Mouse (Mus musculus): ENCODE measurements around the gene Cttnbp2.

Gene Cttnbp2

DNA sequence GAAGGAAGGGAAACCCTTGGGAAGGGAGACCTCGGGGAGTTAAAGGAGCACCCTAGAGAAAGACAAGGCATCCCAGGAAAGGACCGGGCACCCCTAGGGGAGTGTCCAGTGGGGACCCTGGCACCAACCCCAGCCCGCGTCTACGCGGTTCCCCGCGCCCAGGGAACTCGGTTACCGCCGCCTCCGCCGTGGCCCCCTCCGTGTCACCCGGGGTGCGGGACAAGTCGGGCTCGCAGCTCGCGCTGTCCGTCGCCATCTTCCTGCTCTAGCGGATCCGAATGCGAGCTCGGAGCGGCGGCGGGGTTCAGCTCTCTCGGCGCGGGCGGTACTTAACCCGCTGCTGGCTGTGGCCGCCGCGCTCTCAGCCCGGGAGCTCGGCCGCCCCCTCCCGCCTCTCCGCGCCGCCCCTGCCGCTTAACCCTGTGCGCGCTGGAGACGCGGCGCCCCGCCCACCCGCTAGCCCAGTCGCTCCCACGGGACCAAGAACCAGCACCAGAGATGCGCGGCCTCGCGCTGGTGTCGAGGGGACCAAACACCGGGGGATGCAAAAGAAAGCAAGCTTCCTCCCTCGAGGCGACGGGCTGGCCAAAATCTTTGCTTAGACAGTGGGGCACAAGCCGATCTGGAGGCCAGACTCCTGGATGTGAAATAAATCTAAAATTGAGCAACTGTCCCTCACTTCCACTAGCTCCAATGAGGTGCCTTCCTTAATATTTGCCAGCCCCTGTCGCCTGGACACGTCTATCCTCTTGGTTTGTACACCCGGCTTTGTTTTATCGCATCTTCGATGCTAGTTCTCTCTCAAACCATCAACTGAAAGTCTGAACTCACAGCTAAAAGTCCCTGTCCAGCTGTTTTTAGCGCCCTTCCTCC is at the start of gene Cttnbp2:
Gene Cttnbp2, minus strand, starts transcription at position 364 of the 873 bp plus-strand sequence.
- DNase-seq = peak; percentile 68

DNA sequence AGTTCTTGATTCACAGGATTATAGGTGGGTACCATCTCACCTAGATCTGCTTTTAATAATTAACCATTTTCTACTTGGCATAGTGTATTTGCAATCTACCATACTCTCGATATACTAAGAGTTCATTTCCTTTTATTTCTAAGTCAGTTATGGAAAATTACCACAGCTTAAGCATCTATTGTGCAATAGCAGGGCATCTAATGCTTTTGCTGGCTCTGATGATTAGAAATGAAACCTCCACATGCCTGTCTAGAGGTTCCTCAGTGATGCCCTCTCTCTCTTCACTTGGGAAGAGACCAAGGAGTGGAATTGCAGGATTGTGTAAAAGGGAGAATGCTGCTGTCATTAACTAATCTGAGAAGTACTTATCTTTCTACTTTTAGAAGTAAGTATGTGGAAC is 44.4 kb upstream of the Cttnbp2 start:
- DNase-seq = no peak

DNA sequence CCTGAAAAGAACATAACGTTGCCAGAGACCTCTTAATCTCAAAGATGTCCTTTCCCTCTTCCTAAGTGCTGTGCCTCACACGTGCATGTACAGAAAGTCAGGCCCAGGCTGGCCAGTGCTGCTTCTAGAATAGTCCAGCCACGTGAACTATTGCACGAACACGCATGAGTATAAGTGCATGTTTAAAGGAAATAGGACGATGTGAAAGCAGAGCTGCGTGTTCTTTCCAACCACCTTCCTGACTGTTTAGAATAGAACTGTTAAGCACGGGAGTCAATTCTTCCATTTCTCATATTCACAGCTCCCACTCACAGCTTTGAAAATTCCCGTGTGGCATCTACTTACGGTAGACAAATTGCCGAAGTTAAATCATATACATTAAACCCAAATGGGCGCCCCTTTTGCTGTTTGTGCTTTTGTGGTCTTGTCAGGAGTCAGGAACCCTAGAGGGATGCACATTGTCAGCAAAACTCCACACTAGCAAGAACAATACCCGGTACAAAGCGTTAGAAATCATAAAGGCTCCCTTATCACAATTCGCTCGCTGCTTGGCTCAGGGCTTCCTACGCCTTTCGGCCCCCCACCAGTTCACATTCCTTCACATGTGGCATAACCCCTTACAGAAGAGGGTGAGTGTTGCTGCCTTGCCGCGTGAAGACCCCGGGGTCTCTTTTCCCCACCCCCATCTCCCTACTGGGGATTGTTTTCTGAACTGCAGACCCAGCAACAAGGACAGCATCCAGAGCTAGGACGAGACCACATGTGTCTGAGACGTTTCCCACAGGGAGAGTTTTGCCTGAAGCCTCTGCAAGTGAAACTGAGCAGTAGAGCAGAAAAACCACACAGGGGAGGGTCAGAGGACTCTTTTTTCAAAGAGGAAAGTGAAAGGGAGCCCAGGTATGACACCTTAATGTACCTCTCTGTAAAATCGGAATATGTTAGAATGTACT is 33.1 kb upstream of the Cttnbp2 start:
- DNase-seq = no peak

DNA sequence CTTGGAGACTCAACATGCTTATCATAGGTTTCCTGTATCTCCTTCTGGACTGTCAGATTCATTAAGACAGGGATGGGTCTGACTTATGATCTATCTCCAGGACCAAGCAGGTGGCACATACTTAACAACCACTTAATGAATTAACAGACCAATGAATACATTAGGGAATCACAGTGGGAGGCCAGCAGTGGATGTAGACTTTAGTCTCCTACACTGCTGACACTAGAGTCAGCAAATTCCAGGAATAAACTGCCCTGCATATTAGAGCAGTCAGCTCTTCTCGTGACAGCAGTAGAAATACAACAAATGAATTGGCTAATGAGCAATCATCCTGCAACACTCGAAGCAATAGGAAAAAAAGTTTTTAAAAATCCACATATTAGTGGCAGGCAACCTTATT is 29.2 kb upstream of the Cttnbp2 start:
- no peak for DNase-seq

DNA sequence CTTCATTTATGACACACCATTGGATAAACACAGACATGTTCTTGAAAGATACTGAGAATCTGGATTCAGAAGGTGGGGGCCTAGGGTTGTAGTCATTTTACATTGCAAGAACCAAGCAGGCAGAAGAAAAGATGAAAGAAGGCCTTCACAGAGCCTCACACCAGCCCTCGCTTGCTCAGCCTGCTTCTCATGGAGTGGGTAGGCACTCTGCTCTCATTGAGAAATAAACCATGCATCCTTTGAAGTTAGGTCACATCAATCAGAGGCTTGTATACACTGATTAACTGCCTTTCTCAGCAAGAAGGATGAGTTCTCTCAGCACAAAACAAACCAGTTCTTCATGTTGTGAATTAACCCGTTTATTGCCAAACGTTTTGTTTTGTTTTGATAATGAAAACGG is 25.8 kb upstream of the Cttnbp2 start:
- no peak for DNase-seq

DNA sequence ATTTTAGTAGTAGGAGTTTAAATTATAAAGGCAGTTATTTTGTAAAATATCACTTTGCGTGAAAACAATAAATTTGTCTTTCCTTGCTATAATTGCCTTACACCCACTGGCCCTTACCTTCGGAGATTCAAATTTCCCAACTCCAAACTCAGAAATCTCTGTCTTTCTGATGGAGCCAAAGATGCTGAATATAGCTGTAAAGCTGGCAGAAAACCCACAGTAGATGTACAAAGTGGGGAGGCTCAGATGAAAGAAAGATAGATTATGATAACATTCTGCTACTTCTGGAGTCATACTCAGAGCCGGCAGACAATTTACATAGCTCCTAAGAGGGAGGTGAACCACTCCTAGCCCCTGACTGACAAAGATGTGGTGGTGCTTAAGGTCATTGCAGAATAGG is 15.8 kb upstream of the Cttnbp2 start:
- DNase-seq = no peak

DNA sequence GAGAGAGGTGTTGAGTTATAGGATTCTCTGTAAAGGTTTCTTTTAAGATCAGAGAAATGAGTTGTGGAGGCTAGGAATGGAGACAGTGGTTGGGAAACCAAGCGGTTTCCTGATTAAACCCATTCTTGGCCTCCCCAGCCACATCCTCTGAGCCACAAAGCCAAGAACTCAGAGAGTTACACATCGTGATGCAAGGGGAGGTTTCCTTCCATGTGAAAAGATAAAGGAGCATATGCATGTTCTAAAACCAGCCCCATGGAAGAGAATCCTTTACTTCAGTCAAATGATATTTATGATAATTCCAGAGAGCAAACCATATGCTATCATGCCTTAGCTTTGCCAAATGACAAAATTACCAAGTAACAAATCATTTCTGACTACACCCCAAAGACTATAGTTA is 3.0 kb upstream of the Cttnbp2 start:
- no peak for DNase-seq

DNA sequence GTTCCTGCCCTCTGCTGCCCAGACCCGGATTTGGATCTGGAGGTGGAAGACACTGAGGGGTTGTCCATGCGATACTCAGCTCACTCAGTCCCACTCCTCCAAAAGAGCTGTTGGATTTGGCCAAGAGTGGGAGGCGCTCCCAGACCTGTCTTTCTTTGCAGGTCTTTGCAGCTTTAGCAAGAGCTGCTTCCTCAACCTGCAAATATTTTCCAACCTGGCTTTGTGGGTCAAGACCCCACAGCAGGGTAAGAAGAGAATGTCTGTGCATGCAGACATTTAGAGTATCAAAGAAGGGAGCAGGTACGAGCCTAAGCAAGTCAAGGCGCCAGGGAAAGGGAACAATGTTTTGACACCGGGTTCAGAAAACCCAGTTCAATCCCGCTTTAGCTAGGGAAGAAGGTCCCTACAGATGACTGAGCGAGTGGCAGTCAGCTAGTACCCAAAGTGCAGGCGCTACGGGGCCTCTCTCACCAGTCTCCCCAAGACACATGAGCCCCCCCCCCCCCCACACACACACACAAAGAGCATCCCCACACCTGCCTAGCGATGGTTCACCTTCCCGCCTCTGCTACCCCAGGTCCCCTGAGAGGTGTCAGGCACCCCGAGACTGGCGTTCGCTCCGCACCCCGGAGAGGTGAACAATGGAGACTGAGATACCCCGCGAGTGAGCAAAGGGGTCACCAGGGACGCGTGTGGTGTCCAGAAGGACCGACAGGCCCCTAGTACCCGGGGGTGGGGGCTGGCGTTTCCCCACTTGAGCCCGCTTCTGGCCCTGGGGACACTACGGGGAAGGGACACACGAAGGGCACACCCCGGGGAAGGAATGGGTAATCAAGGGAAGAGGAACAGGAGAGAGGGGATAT is 801 bp downstream of the Cttnbp2 start:
- peak; percentile 34 for DNase-seq

DNA sequence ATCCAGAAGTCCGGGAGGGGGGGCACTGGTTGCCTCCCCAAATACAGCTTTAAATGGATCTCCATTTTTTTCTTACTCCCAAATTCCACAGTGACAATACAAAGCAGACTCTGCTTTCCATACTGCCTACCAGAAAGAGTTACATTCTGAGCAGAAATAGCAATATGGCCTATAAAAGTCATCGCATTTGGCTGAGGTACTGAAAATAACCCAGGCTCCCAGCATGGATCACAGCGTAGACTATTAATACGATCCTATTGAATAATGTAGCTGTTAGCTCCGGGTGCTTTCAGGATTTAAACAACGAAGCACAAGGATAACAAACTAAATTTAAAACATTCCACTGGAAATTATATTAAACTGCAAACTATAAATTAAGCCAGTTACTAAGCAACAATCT is 2.8 kb downstream of the Cttnbp2 start:
- no peak for DNase-seq

DNA sequence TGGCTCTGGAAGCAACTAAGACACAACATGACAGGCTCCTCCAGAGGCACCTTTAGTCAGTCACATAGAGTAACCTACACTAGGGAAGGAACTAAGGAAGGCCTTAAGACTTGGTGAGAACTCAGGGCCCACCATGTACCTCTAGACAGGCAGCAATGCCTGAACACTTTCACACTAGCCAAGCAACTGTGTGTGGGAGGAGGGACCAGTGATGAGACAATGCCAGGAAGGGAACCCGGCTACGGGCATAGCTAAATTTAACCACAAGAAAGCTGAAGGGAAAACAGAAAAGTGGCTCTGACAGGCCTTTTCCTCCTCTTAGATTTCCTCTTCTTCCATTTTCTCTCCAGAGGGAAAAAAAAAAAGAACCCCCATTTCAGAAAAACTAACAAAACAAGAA is 6.6 kb downstream of the Cttnbp2 start:
- no peak for DNase-seq

DNA sequence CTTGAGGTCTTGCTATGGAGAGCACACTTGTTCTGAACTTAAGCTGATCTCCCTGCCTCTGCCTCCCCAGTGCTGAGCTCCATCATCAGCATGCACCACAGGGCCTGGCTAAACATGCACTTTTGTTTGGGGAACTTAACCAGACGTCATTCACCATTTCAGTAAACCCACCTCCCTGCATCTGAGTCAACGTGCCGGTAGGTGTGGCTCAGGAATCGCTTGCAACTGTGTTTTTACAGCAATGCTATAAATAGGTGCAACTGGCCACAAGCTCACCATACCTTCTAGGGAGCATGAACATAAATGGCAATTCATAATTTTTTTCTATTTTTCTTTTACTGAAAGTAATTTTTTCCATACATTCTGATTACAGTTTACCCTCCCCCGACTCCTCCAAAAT is 14.8 kb downstream of the Cttnbp2 start:
- DNase-seq = no peak

DNA sequence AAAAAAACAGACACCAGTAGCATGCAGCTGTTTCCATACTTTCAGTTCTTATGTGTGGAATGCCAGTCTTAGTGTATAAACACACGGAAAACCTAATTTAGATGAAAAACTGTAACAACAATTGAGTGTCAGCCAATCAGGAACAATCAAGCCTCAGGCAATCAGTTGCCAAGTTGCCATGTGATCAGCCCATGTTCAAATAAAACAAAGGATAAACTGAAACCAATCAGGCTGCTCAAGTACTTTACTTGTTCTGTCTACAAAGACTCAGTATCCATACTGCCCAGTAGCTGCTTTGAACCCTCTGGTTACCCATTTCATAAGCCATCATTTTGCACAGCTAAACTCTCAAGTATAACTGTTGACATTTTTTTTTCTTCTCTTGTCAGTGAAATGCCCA is 21.7 kb downstream of the Cttnbp2 start:
- DNase-seq = no peak

DNA sequence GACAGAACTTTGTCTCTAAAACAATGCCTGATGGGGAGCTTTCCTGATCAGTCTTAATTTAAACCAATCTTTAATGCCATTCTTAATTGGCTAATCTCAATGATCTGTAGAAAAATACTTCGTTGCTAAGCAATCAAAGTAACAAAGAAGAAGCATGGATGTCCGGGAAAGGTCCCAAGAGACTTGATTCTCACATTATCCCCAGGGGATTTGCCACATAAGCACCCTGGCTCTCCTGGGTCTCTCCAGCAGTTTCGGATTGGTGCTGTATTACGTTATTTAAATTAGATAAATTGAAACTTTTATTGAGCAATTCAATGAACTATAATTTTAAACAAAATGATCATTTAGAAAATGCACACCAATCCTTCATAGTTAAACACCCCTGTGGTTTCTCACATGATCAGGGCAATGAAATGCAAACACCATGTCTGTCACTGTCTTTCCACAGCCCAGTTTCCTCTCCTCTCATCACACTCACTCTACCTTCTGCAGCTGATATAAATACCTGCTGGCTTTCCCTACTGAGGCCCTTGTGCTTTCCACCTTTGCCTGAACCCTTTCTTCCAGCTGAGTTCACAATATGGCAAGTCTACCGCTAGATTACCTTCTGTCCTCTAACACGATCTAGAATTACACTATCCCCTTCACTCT is 22.3 kb downstream of the Cttnbp2 start:
- DNase-seq = no peak

DNA sequence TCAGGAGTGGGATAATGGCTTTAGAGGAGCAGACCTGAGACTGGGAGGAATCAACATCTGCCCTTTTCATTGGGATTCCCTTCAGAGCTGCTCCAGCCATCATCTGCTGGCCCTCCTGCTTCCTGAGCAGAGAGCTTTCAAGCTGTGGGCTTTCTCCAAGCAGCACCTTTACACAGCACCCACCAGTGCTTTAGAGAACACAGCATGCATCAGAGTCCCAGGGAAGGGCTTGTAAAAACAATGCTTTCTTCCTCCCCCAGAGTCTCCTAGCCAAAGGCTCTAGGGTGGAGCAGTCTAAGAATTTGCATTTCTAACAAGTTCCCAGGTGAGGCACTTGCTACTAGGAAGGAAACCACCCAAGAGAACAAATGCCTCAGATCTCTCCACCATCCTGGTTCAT is 29.6 kb downstream of the Cttnbp2 start:
- no peak for DNase-seq

DNA sequence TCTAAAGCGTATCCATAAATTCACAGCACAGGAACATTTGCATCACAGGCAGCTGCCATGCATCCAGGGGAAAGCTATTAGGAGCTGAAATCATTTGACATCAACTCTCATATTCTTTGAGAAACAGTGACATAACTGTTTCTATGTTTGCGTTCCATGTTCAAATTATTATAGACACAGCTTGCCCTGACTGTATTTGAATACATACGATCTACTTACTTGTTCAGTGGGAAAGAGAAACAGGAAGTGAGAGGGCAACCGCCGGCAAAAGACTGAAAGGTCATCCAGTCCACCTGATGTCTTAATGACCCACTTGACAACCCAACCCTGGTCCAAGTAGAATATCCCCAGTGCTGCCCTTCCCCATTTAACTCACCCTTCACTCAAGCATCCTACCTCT is 30.6 kb downstream of the Cttnbp2 start:
- DNase-seq = no peak

DNA sequence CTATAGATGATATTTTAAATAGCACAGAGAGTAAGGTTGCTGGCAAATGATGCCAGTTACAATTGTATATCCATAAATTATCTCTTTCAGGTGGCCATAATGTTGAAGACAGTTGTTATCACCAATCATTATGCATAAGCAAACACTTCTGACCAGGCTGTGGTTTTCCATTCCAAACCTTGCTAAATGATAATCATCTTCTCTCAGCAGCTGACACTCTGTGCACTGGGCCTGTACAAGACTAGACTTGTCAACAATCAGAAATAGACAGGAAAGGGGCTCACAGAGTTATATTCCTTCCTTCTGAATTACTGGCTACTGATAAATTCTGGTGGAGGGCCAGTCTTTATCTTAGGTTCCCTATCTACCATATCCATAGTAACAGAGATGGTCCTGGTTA is 32.1 kb downstream of the Cttnbp2 start:
- DNase-seq = no peak

DNA sequence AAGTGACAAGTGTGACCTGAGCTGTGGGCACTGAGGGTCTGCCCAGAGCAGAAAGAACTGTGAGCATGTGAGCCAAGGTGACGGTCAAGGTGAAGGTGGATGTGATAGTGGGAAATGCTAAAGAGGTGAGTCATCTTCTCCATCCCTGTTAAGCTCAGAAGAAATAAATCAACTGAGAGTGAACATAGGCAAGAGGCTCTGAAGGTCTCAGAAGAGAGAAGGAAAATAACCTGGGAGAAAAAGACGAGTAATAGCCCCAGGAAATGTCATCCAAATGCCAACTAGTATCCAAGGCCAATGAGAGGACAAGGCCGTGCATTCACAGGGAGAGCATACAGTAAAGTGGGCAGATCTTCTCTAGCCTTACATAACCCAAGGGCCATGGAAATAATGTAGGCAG is 32.9 kb downstream of the Cttnbp2 start:
- DNase-seq = no peak

DNA sequence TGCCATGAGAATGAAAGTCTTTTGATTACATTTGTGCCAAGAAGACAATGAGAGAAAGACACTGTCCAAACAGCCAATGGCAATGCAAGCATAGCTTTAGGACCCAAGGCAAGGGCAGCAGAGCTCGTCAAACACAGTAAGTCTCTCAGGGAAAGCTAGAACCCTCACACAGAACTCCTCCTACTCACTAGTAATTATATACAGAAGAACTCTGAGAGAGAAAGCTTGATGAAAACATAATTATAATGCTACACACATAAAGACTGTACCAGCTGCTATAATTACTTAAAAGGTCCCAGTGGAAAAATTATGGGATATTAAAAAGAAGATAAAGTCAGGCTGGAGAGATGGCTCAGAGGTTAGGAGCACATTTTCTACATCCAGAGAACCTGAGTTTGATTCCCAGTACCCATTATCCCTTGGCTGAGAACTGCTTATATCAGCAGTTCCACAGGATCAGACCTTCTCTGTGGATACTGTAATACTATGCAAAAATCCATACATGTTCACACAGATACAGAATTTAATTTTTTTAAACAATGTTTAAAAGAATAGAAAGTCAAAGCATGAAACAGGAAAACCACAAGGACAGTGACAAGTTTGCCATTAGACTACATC is 37.2 kb downstream of the Cttnbp2 start:
- no peak for DNase-seq

DNA sequence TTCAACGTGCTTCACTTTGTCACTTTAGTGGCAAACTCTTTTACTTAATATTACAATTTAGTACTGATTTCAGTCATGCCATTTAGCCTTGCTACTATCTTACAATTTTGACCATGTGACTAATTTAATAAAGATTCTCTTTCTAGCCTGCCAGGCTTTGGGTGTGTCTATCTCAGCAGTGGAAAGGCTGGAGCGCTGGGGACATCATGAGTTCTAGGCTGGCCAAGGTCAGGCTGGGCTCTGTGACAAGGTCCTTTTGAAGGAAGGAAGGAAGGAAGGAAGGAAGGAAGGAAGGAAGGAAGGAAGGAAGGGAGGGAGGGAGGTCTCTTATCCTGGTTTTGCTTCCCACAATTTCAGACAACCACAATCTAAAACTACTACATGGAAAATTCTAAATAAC is 39.7 kb downstream of the Cttnbp2 start:
- DNase-seq = no peak

DNA sequence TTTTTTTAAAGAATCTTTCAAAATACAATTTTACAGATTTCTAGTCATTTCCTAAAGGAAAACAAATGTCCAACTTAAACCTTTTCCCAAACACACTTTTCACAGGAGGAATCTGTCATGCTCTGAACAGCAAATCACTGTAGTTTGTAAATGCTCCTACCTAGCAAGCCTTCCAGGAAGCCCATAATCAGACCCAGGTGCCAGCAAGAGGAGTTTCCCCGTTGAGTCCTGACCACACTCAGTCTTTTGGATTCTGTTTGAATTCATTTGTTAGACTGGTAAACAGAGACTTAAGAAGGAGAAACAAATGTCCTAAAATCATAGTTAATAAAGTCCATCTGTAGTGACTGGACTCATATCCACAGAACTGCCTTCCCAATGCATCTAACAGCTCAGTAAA is 40.1 kb downstream of the Cttnbp2 start:
- no peak for DNase-seq

DNA sequence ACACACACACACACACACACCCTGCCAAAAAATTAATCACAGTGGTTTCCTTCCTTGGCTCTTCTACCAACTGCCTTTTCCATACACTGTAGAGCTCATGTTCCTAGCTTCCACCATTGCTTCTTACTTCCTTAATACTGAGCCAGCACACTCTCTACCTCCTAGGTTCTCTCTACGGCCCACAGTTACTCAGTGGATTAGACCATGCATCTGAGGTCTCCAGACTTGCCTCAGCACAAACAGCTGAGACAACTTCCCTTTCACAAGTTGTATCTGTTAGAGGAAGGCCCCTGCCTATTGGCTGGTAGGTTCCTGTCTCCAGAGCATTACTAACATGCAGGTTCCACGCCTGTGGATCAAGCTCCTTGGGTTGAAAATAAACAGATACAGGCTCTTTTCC is 45.4 kb downstream of the Cttnbp2 start:
- no peak for DNase-seq

DNA sequence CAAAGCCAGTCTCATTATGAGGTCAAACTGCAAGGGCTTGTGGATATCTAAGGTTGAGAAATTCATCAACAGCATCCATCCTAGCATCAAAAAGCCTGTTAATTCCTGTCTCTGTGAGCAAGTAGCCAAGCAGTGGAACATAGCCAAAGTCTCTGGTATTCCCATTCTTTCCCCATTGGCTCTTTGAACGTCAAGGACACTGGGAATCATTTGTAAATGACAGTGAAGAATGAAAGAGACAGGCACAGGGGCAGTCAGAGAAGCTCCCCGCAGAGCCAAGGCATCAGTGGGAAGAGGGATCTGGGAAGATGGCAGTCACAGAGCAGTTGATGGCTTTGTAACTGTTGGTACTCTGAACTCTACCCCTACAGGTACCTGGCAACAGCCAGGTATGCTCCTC is 46.9 kb downstream of the Cttnbp2 start:
- DNase-seq = no peak
